Mouse (Mus musculus): ENCODE results near the gene Tbc1d7.

DNA sequence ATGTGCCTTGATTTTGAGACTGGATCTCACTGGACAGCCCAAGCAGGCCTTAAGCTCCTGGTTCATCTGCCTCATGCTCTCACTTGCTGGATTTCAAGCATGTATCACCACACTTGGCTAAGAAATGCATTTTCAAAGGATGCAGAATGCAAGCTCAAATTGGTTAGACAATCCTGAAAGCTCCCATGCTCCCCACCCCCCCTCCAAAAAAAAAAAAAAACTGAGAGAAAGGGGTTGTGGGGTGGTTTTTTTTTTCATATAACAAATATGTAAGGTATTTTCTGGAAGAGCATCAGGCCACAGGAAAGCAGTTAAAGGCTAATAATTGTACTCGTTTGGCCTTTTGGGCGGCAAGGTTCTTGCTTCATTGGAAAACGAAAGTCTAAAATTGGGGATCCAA is 58.2 kb downstream of the Tbc1d7 start:
- TF ChIP-seq POLR2A (IDR thresholded peaks at IDR 0.05; ENCODE audit: insufficient read length, low read depth) (no peak), E2F4 (IDR thresholded peaks at IDR 0.05; ENCODE audit: insufficient read depth) (no peak), USF1 (IDR thresholded peaks at IDR 0.05; ENCODE audit: low read depth) (no peak), TCF12 (IDR thresholded peaks at IDR 0.05; ENCODE audit: insufficient read depth, poor library complexity, severe bottlenecking) (no peak), MAX (IDR thresholded peaks at IDR 0.05; ENCODE audit: low read depth) (no peak), SRF (IDR thresholded peaks at IDR 0.05; ENCODE audit: control insufficient read depth, insufficient read length, low read depth) (no peak), MYOG (IDR thresholded peaks at IDR 0.05; ENCODE audit: control insufficient read depth in 1 of 3, insufficient read depth in 1 of 3, insufficient read length in 2 of 3, low read depth in 2 of 3) (no peak), POLR2AphosphoS2 (IDR thresholded peaks at IDR 0.05; ENCODE audit: insufficient read length, low read depth) (no peak), CEBPB (IDR thresholded peaks at IDR 0.05; ENCODE audit: insufficient read depth, poor library complexity, severe bottlenecking) (no peak)
